Mouse (Mus musculus): ENCODE measurements at regions not wholly inside any gene's neighbourhood (a gene's known extent, or its start where the extent isn't known, plus 50 kb on each side); places are given as distances from the start of the nearest gene placed in this dataset.

- TF ChIP-seq POLR2A (IDR thresholded peaks at IDR 0.05; ENCODE audit: low read depth, low read length) (no peak), CTCF (IDR thresholded peaks at IDR 0.05; ENCODE audit: borderline replicate concordance, insufficient read depth, low read length) (no peak)
Measured at GRCm38 (mm10) chr5:51233271-51234003, 334.1 kb downstream of the Ppargc1a start.

Measured in embryonic fibroblast, embryonic 13.5 days (primary cell).